Comparison of ENCODE assay signal across 8 mouse cellular contexts in genomic region chr8:95352871-95353866, GRCm38 (mm10). TPM values are rescaled to one million over a fixed set of nuclear protein-coding genes. Genes with fewer than 3 reads are reported as not detected.
DNase-seq lines count a peak whose midpoint lies in the region; ATAC-seq and TF ChIP-seq lines count a peak whose summit lies in the region.

No protein-coding gene starts in this region.

- H3K4me1 ChIP-seq in kidney, embryonic 15.5 days, result peaks cover 48% of the 10 kb centered on the region
- peaks cover 7% of the 10 kb centered on the region; the same call in 1 of the 2 replicates for H3K4me1 ChIP-seq in stomach, embryonic 14.5 days (ENCODE audit: control insufficient read depth, insufficient read depth, low read length)

- H3K4me3 ChIP-seq in C2C12 (ENCODE audit: insufficient read depth, poor library complexity, severe bottlenecking), result peak overlapping the region; percentile 14
- peak overlapping the region; percentile 84 for H3K4me3 ChIP-seq in kidney, embryonic 15.5 days (replicated peaks)
- peak overlapping the region; percentile 72 for H3K4me3 ChIP-seq in stomach, embryonic 14.5 days (ENCODE audit: low read depth, low read length)

- peak; percentile 38 for ATAC-seq in common myeloid progenitor, adult 5-6 weeks (replicated peaks; ENCODE audit: low read depth, poor library complexity, severe bottlenecking)
- ATAC-seq in kidney, embryonic 15.5 days (replicated peaks; ENCODE audit: low FRiP score), result peak; percentile 41
- ATAC-seq in stomach, embryonic 14.5 days (ENCODE audit: insufficient number of reproducible peaks, insufficient read depth, low FRiP score, low read depth), result peak; percentile 59

- peak overlapping the region; percentile 81 for H3K27ac ChIP-seq in kidney, embryonic 15.5 days
- H3K27ac ChIP-seq in stomach, embryonic 14.5 days (ENCODE audit: low read length), result peak overlapping the region; percentile 81

- H3K79me3 ChIP-seq in C2C12 (ENCODE audit: low read depth), result no peaks in the 10 kb centered on the region

- peak overlapping the region; percentile 84 for H3K9ac ChIP-seq in kidney, embryonic 15.5 days
- H3K9ac ChIP-seq in stomach, embryonic 14.5 days (replicated peaks; ENCODE audit: low read depth, low read length), result peak overlapping the region; percentile 80

- H3K27me3 ChIP-seq in C2C12 (ENCODE audit: control insufficient read depth, insufficient read depth, insufficient read length), result no peaks in the 10 kb centered on the region
- peaks cover 12% of the 10 kb centered on the region; the same call in 1 of the 2 replicates for H3K27me3 ChIP-seq in kidney, embryonic 15.5 days
- H3K27me3 ChIP-seq in stomach, embryonic 14.5 days (ENCODE audit: control insufficient read depth, insufficient read depth, low read length), result 0 out of 2 replicates have a peak, but pooled peaks cover 2% of the 10 kb centered on the region

- peak overlapping the region; percentile 99 for H3K4me2 ChIP-seq in kidney, embryonic 15.5 days
- H3K4me2 ChIP-seq in stomach, embryonic 14.5 days (replicated peaks; ENCODE audit: low read depth, low read length), result peak overlapping the region; percentile 76

- H3K79me2 ChIP-seq in C2C12 (ENCODE audit: control insufficient read depth, insufficient read depth), result no peaks in the 10 kb centered on the region

- H3ac ChIP-seq in C2C12 (ENCODE audit: control insufficient read depth, insufficient read length, low read depth), result peak overlapping the region; percentile 33

- H3K9me3 ChIP-seq in kidney, embryonic 15.5 days (replicated peaks), result no peaks in the 10 kb centered on the region
- H3K9me3 ChIP-seq in stomach, embryonic 14.5 days (ENCODE audit: control insufficient read depth, low read depth, low read length), result no peaks in the 10 kb centered on the region

- TF ChIP-seq CTCF in C2C12 (IDR thresholded peaks at IDR 0.05; ENCODE audit: control insufficient read depth, insufficient read depth, insufficient read length), result no peak

- 2% methylated on average over 61 of the region's 62 CpGs for WGBS in kidney, embryonic 15.5 days
- 3% methylated on average over 62 of the region's 62 CpGs for WGBS in stomach, embryonic 14.5 days

- peak; percentile 80 for DNase-seq in MN1 (ENCODE audit: low spot score)
- peak; percentile 48 to 57 for DNase-seq in heart, adult 9 months (ENCODE audit: low spot score in 2 of 2)
- DNase-seq in lung, postnatal 36 days, result peak; percentile 47
- no peak for DNase-seq in layer of hippocampus, adult 9-10 months (ENCODE audit: low spot score)

- no peaks in the 10 kb centered on the region for H3K36me3 ChIP-seq in C2C12 (ENCODE audit: control insufficient read depth, insufficient read depth)
- H3K36me3 ChIP-seq in kidney, embryonic 15.5 days, result no peaks in the 10 kb centered on the region
- no peaks in the 10 kb centered on the region for H3K36me3 ChIP-seq in stomach, embryonic 14.5 days (ENCODE audit: control insufficient read depth, insufficient read depth, low read length)

TF ChIP-seq in C2C12, 6 proteins besides CTCF, POLR2A, EP300 and RAD21:
- TF ChIP-seq FOSL1 (IDR thresholded peaks at IDR 0.05; ENCODE audit: insufficient read depth, low read length, poor library complexity, severe bottlenecking) (no peak), USF1 (IDR thresholded peaks at IDR 0.05; ENCODE audit: low read depth) (no peak), MYOD1 (IDR thresholded peaks at IDR 0.05; ENCODE audit: control insufficient read depth, insufficient read length, low read depth) (no peak), MYOG (IDR thresholded peaks at IDR 0.05; ENCODE audit: control insufficient read depth, extremely low read depth, insufficient read length) (no peak), MAX (IDR thresholded peaks at IDR 0.05) (no peak), CEBPB (IDR thresholded peaks at IDR 0.05; ENCODE audit: low read depth) (no peak)

RNA-seq across cellular contexts. Expression of gene Mmp15, which starts 1.1 kb away (rescaled TPM):
- 6.0 TPM for polyA plus RNA-seq in C2C12 (2012; fragmentation: generic; extraction: Trizol)
- 0.05 and 0.55 TPM in 2 replicates for total RNA-seq in common myeloid progenitor, adult 5-6 weeks (2017)
- 10.0 and 12.3 TPM in 2 replicates for polyA plus RNA-seq in kidney, embryonic 15.5 days (2015; fragmentation: Nextera tagmentation; extraction: Ambion mirVana)
- 21.5 and 22.0 TPM in 2 replicates for polyA plus RNA-seq in stomach, embryonic 14.5 days (2014; fragmentation: Nextera tagmentation; extraction: Ambion mirVana)

RNA-seq across cellular contexts. Expression of gene Usb1, which starts 21.1 kb away (rescaled TPM):
- 38.1 TPM for polyA plus RNA-seq in C2C12 (2012; fragmentation: generic; extraction: Trizol)
- 14.5 and 17.9 TPM in 2 replicates for total RNA-seq in common myeloid progenitor, adult 5-6 weeks (2017)
- polyA plus RNA-seq in kidney, embryonic 15.5 days (2015; fragmentation: Nextera tagmentation; extraction: Ambion mirVana), result 47.0 and 49.0 TPM in 2 replicates
- 38.0 and 44.2 TPM in 2 replicates for polyA plus RNA-seq in stomach, embryonic 14.5 days (2014; fragmentation: Nextera tagmentation; extraction: Ambion mirVana)

RNA-seq across cellular contexts. Expression of gene Zfp319, which starts 21.4 kb away (rescaled TPM):
- polyA plus RNA-seq in C2C12 (2012; fragmentation: generic; extraction: Trizol), result 5.7 TPM
- total RNA-seq in common myeloid progenitor, adult 5-6 weeks (2017), result 2.8 and 5.2 TPM in 2 replicates
- polyA plus RNA-seq in kidney, embryonic 15.5 days (2015; fragmentation: Nextera tagmentation; extraction: Ambion mirVana), result 8.6 and 9.6 TPM in 2 replicates
- 7.4 and 8.3 TPM in 2 replicates for polyA plus RNA-seq in stomach, embryonic 14.5 days (2014; fragmentation: Nextera tagmentation; extraction: Ambion mirVana)

RNA-seq across cellular contexts. Expression of gene Tepp, which starts 42.8 kb away (rescaled TPM):
- polyA plus RNA-seq in C2C12 (2012; fragmentation: generic; extraction: Trizol), result not detected
- not detected in 2 replicates for total RNA-seq in common myeloid progenitor, adult 5-6 weeks (2017)
- polyA plus RNA-seq in kidney, embryonic 15.5 days (2015; fragmentation: Nextera tagmentation; extraction: Ambion mirVana), result 0.33 TPM in 1 of 2 replicates, not detected in the other
- not detected in 2 replicates for polyA plus RNA-seq in stomach, embryonic 14.5 days (2014; fragmentation: Nextera tagmentation; extraction: Ambion mirVana)

RNA-seq across cellular contexts. Expression of gene Cngb1, which starts 46.8 kb away (rescaled TPM):
- under 0.01 TPM for polyA plus RNA-seq in C2C12 (2012; fragmentation: generic; extraction: Trizol)
- 2.6 and 5.2 TPM in 2 replicates for total RNA-seq in common myeloid progenitor, adult 5-6 weeks (2017)
- polyA plus RNA-seq in kidney, embryonic 15.5 days (2015; fragmentation: Nextera tagmentation; extraction: Ambion mirVana), result 0.44 and 0.81 TPM in 2 replicates
- polyA plus RNA-seq in stomach, embryonic 14.5 days (2014; fragmentation: Nextera tagmentation; extraction: Ambion mirVana), result 0.04 and 0.71 TPM in 2 replicates

Comparison
In these comparisons a context has a peak if more than half of its experiments do, and no peak if none do; other contexts are left out.
1. H3K4me3 ChIP-seq: peak in every context shown above with its lines; median percentile 84 in kidney, embryonic 15.5 days; 72 in stomach, embryonic 14.5 days; 14 in C2C12.